ENCODE assay signal across 20 mouse cellular contexts in genomic region chr1:120667776-120668175, GRCm38 (mm10).
A peak's percentile ranks its signal among the peaks of the same experiment; 100 is the strongest.
DNase-seq lines count a peak whose midpoint lies in the region; ATAC-seq and TF ChIP-seq lines count a peak whose summit lies in the region.
"Had no signal": no experiment of that assay in that cellular context is flagged by ENCODE, and none has a peak within 500 bp of the region (broad histone marks: within the 10 kb centered on the region; RNA-seq: fewer than 3 reads in every experiment).

No protein-coding gene starts in this region.

- H3K9me3 ChIP-seq in kidney, embryonic 16.5 days (ENCODE audit: low read length), result no peaks in the 10 kb centered on the region
- no peaks in the 10 kb centered on the region for H3K9me3 ChIP-seq in stomach, postnatal 0 days (ENCODE audit: control insufficient read depth, low read length)
- H3K9me3 ChIP-seq: embryonic facial prominence, embryonic 15.5 days; forebrain, embryonic 10.5 days; hindbrain, embryonic 15.5 days; midbrain, embryonic 12.5 days had no signal

- 92% methylated on average over 1 of the region's 1 CpGs for WGBS in kidney, embryonic 16.5 days
- 71% methylated on average over 1 of the region's 1 CpGs for WGBS in stomach, postnatal 0 days

- H3K27ac ChIP-seq in kidney, embryonic 16.5 days (ENCODE audit: low read length), result no peak overlapping the region
- H3K27ac ChIP-seq in stomach, postnatal 0 days (replicated peaks), result no peak overlapping the region
- H3K27ac ChIP-seq: embryonic facial prominence, embryonic 15.5 days; forebrain, embryonic 10.5 days; hindbrain, embryonic 15.5 days; macrophage; midbrain, embryonic 12.5 days had no signal

- no peaks in the 10 kb centered on the region for H3K27me3 ChIP-seq in kidney, embryonic 16.5 days (ENCODE audit: insufficient read depth, low read length)
- H3K27me3 ChIP-seq in stomach, postnatal 0 days (ENCODE audit: control insufficient read depth, insufficient read depth, low read length), result no peaks in the 10 kb centered on the region
- H3K27me3 ChIP-seq: hindbrain, embryonic 15.5 days; midbrain, embryonic 12.5 days had no signal

- H3K4me1 ChIP-seq in kidney, embryonic 16.5 days (ENCODE audit: insufficient read depth, low read length), result no peaks in the 10 kb centered on the region
- H3K4me1 ChIP-seq in stomach, postnatal 0 days (replicated peaks; ENCODE audit: control insufficient read depth, insufficient read depth), result no peaks in the 10 kb centered on the region
- H3K4me1 ChIP-seq: embryonic facial prominence, embryonic 15.5 days; forebrain, embryonic 10.5 days; hindbrain, embryonic 15.5 days; midbrain, embryonic 12.5 days had no signal

- no peak for ATAC-seq in kidney, embryonic 16.5 days (ENCODE audit: low FRiP score, low TSS enrichment)
- ATAC-seq in stomach, postnatal 0 days (ENCODE audit: low FRiP score, low TSS enrichment), result no peak

- no peak for TF ChIP-seq EP300 in stomach, postnatal 0 days (optimal IDR thresholded peaks at IDR 0.05)

- H3K36me3 ChIP-seq in kidney, embryonic 16.5 days (ENCODE audit: insufficient read depth, low read length), result no peaks in the 10 kb centered on the region
- H3K36me3 ChIP-seq in stomach, postnatal 0 days (ENCODE audit: control insufficient read depth, insufficient read depth, low read length), result no peaks in the 10 kb centered on the region
- H3K36me3 ChIP-seq: embryonic facial prominence, embryonic 15.5 days; forebrain, embryonic 10.5 days; hindbrain, embryonic 15.5 days; midbrain, embryonic 12.5 days had no signal

- peak; percentile 33; the same call in 1 of the 2 replicates for TF ChIP-seq CTCF in stomach, postnatal 0 days (IDR thresholded peaks at IDR 0.05; ENCODE audit: low read depth)

- H3K4me3 ChIP-seq in kidney, embryonic 16.5 days (ENCODE audit: low read length), result no peak overlapping the region
- no peak overlapping the region for H3K4me3 ChIP-seq in stomach, postnatal 0 days (ENCODE audit: low read depth, low read length)
- H3K4me3 ChIP-seq: embryonic facial prominence, embryonic 15.5 days; forebrain, embryonic 10.5 days; hindbrain, embryonic 15.5 days; midbrain, embryonic 12.5 days had no signal

- DNase-seq in adrenal gland, postnatal 14 days, result peak; percentile 8
- no peak for DNase-seq in adrenal gland, postnatal 25 days
- peak; percentile 10 for DNase-seq in kidney, postnatal 10 days
- peak; percentile 12 for DNase-seq in thymus, postnatal 4 days
- DNase-seq in thymus, adult 18-20 months, result no peak
- DNase-seq in stomach, postnatal 0 days (ENCODE audit: low spot score), result no peak
- DNase-seq in thymus, postnatal 36 days, result no peak
- DNase-seq: B cell, adult 2 months; cerebellum, adult 8-10 months; embryo, embryonic 11 days; gastrocnemius, postnatal 25 days; kidney, adult 18-20 months; lung, adult 18-20 months; right cerebral cortex, postnatal 4 days had no signal

- no peak overlapping the region for H3K4me2 ChIP-seq in kidney, embryonic 16.5 days (replicated peaks; ENCODE audit: low read depth, low read length)
- H3K4me2 ChIP-seq in stomach, postnatal 0 days (replicated peaks; ENCODE audit: low read depth), result no peak overlapping the region
- H3K4me2 ChIP-seq: embryonic facial prominence, embryonic 15.5 days; hindbrain, embryonic 15.5 days; midbrain, embryonic 12.5 days had no signal

- H3K9ac ChIP-seq in kidney, embryonic 16.5 days (replicated peaks; ENCODE audit: low read length), result no peak overlapping the region
- H3K9ac ChIP-seq in stomach, postnatal 0 days (ENCODE audit: low read length), result no peak overlapping the region
- H3K9ac ChIP-seq: embryonic facial prominence, embryonic 15.5 days; hindbrain, embryonic 15.5 days; midbrain, embryonic 12.5 days had no signal

Comparison
In these comparisons a context has a peak if more than half of its experiments do, and no peak if none do; other contexts are left out.
1. DNase-seq: peak in adrenal gland, postnatal 14 days (single experiment), kidney, postnatal 10 days (single experiment) and thymus, postnatal 4 days (single experiment); none in adrenal gland, postnatal 25 days (single experiment), thymus, adult 18-20 months (0 of 2), stomach, postnatal 0 days (single experiment) and thymus, postnatal 36 days (0 of 2).